ENCODE assay signal across 21 mouse cellular contexts in genomic region chr10:69521977-69522376, GRCm38 (mm10).
DNase-seq lines count a peak whose midpoint lies in the region; ATAC-seq and TF ChIP-seq lines count a peak whose summit lies in the region.
"Had no signal": no experiment of that assay in that cellular context is flagged by ENCODE, and none has a peak within 500 bp of the region (broad histone marks: within the 10 kb centered on the region; RNA-seq: fewer than 3 reads in every experiment).

No protein-coding gene starts in this region.

- H3K4me3 ChIP-seq in stomach, embryonic 16.5 days (replicated peaks; ENCODE audit: low read length), result no peak overlapping the region
- no peak overlapping the region for H3K4me3 ChIP-seq in stomach, postnatal 0 days (ENCODE audit: low read depth, low read length)
- no peak overlapping the region for H3K4me3 ChIP-seq in midbrain, embryonic 16.5 days (ENCODE audit: low read depth, low read length)
- H3K4me3 ChIP-seq: neural tube, embryonic 13.5 days had no signal

- H3K9me3 ChIP-seq in stomach, embryonic 16.5 days (replicated peaks; ENCODE audit: control insufficient read depth, low read length), result no peaks in the 10 kb centered on the region
- no peaks in the 10 kb centered on the region for H3K9me3 ChIP-seq in stomach, postnatal 0 days (ENCODE audit: control insufficient read depth, low read length)
- no peaks in the 10 kb centered on the region for H3K9me3 ChIP-seq in midbrain, embryonic 16.5 days (replicated peaks; ENCODE audit: control insufficient read depth, low read length, poor library complexity, severe bottlenecking)
- H3K9me3 ChIP-seq: neural tube, embryonic 13.5 days had no signal

- no peak for ATAC-seq in stomach, embryonic 16.5 days (ENCODE audit: insufficient read depth, low FRiP score)
- no peak for ATAC-seq in stomach, postnatal 0 days (ENCODE audit: low FRiP score, low TSS enrichment)
- ATAC-seq in midbrain, embryonic 16.5 days, result no peak
- no peak for ATAC-seq in megakaryocyte progenitor cell, adult 5-6 weeks (replicated peaks; ENCODE audit: poor library complexity)

- peak overlapping the region; percentile 6; the same call in 1 of the 2 replicates for H3K27ac ChIP-seq in stomach, embryonic 16.5 days (ENCODE audit: low read length)
- H3K27ac ChIP-seq in stomach, postnatal 0 days (replicated peaks), result no peak overlapping the region; the same call in 1 of the 2 replicates
- no peak overlapping the region for H3K27ac ChIP-seq in midbrain, embryonic 16.5 days (ENCODE audit: low read length)
- H3K27ac ChIP-seq: hindbrain, embryonic 14.5 days; macrophage; neural tube, embryonic 13.5 days had no signal

- no peak for TF ChIP-seq EP300 in stomach, postnatal 0 days (optimal IDR thresholded peaks at IDR 0.05)

- H3K27me3 ChIP-seq in stomach, embryonic 16.5 days (ENCODE audit: control insufficient read depth, insufficient read depth, low read length), result no peaks in the 10 kb centered on the region
- no peaks in the 10 kb centered on the region for H3K27me3 ChIP-seq in stomach, postnatal 0 days (ENCODE audit: control insufficient read depth, insufficient read depth, low read length)
- H3K27me3 ChIP-seq in midbrain, embryonic 16.5 days (ENCODE audit: control insufficient read depth, insufficient read depth, low read depth, low read length), result no peaks in the 10 kb centered on the region
- H3K27me3 ChIP-seq: neural tube, embryonic 13.5 days had no signal

- H3K9ac ChIP-seq in stomach, embryonic 16.5 days (ENCODE audit: low read length), result no peak overlapping the region
- H3K9ac ChIP-seq in stomach, postnatal 0 days (ENCODE audit: low read length), result no peak overlapping the region
- no peak overlapping the region for H3K9ac ChIP-seq in midbrain, embryonic 16.5 days (ENCODE audit: low read depth, low read length)
- H3K9ac ChIP-seq: hindbrain, embryonic 14.5 days; neural tube, embryonic 13.5 days had no signal

- WGBS in stomach, embryonic 16.5 days, result 52% methylated on average over 4 of the region's 4 CpGs
- WGBS in stomach, postnatal 0 days, result 38% methylated on average over 4 of the region's 4 CpGs
- WGBS in midbrain, embryonic 16.5 days, result 90% methylated on average over 4 of the region's 4 CpGs

- peak; percentile 22 for DNase-seq in kidney, adult 9 months
- no peak for DNase-seq in kidney, postnatal 25 days
- DNase-seq in stomach, postnatal 0 days (ENCODE audit: low spot score), result no peak
- peak; percentile 72 for DNase-seq in fibroblast of lung, adult 2 months (ENCODE audit: low read depth)
- no peak for DNase-seq in heart, adult 8-10 months (ENCODE audit: low spot score)
- DNase-seq: cerebellum, adult 2 months; cerebellum, postnatal 36 days; gastrocnemius, postnatal 10 days; heart, adult 18-20 months; heart, postnatal 36 days; lung, adult 2 months; right cerebral cortex, adult 18-20 months; thymus, postnatal 4 days had no signal

- TF ChIP-seq CTCF in stomach, postnatal 0 days (IDR thresholded peaks at IDR 0.05; ENCODE audit: low read depth), result no peak

- H3K4me2 ChIP-seq in stomach, embryonic 16.5 days (ENCODE audit: low read depth, low read length), result no peak overlapping the region
- no peak overlapping the region for H3K4me2 ChIP-seq in stomach, postnatal 0 days (replicated peaks; ENCODE audit: low read depth)
- no peak overlapping the region for H3K4me2 ChIP-seq in midbrain, embryonic 16.5 days (ENCODE audit: low read length)
- H3K4me2 ChIP-seq: hindbrain, embryonic 14.5 days; midbrain, embryonic 11.5 days; neural tube, embryonic 13.5 days had no signal

- no peaks in the 10 kb centered on the region for H3K36me3 ChIP-seq in stomach, embryonic 16.5 days (ENCODE audit: control insufficient read depth, insufficient read depth, low read length)
- H3K36me3 ChIP-seq in stomach, postnatal 0 days (ENCODE audit: control insufficient read depth, insufficient read depth, low read length), result no peaks in the 10 kb centered on the region
- H3K36me3 ChIP-seq in midbrain, embryonic 16.5 days (ENCODE audit: control insufficient read depth, insufficient read depth, low read length), result no peaks in the 10 kb centered on the region
- H3K36me3 ChIP-seq: G1E; neural tube, embryonic 13.5 days had no signal

- no peaks in the 10 kb centered on the region for H3K4me1 ChIP-seq in stomach, embryonic 16.5 days (ENCODE audit: control insufficient read depth, insufficient read depth, low read length)
- no peaks in the 10 kb centered on the region for H3K4me1 ChIP-seq in stomach, postnatal 0 days (replicated peaks; ENCODE audit: control insufficient read depth, insufficient read depth)
- peaks cover 4% of the 10 kb centered on the region for H3K4me1 ChIP-seq in midbrain, embryonic 16.5 days (ENCODE audit: control insufficient read depth, insufficient read depth, low read length)

Comparison
In these comparisons a context has a peak if more than half of its experiments do, and no peak if none do; other contexts are left out.
1. DNase-seq: peak in kidney, adult 9 months (single experiment) and fibroblast of lung, adult 2 months (single experiment); none in kidney, postnatal 25 days (0 of 2), stomach, postnatal 0 days (single experiment) and heart, adult 8-10 months (single experiment).